Mouse (Mus musculus) stomach, postnatal 0 days (tissue): Measurements from ENCODE around the gene Ncam1.

ENCODE experiments used
- CTCF ChIP-seq: IDR thresholded peaks from 2 replicates; pipeline ENCODE4 v1.5.1; 2016; ENCODE audit warnings: antibody characterized with exemption, low read depth, mild to moderate bottlenecking, moderate library complexity
- EP300 ChIP-seq: optimal IDR thresholded peaks from 2 replicates; pipeline ENCODE3; 2016; ENCODE audit warnings: antibody characterized with exemption

GRCm38 (mm10) chr9:49654470-49654869 lies 144.3 kb downstream of the Ncam1 start:
- no peak for TF ChIP-seq CTCF
- no peak for TF ChIP-seq EP300
